Mouse (Mus musculus) brain, embryonic 14.5 days (tissue): ENCODE measurements around the gene Nxph1.

Experiments
- CTCF ChIP-seq: fragments of 200-500 bp; IDR thresholded peaks from 2 replicates; pipeline ENCODE4 v1.5.1; 2012; ENCODE audit warnings: inconsistent platforms, mild to moderate bottlenecking, moderate library complexity, borderline replicate concordance; ENCODE audit not compliant: insufficient read depth, insufficient read length; ENCODE audit errors: extremely low read depth
- POLR2A ChIP-seq: fragments of 200-500 bp; IDR thresholded peaks from 2 replicates; pipeline ENCODE4 v1.6.1; 2012; ENCODE audit warnings: mild to moderate bottlenecking, inconsistent platforms, borderline replicate concordance; ENCODE audit not compliant: poor library complexity, insufficient read depth, insufficient read length, severe bottlenecking; ENCODE audit errors: extremely low read depth

- no peak for TF ChIP-seq POLR2A
- no peak for TF ChIP-seq CTCF
These were observed 48.2 kb downstream of the Nxph1 start for GRCm38 (mm10) chr6:8996301-8996943.
